Mouse (Mus musculus): ENCODE results near the gene Lrrc28. TPM values are rescaled to one million over a fixed set of nuclear protein-coding genes. Genes with fewer than 3 reads are reported as not detected.
A peak's percentile ranks its signal among the peaks of the same experiment; 100 is the strongest.

Gene Lrrc28
- polyA plus RNA-seq, 2 experiments, result 22.1 to 26.3 TPM

DNA sequence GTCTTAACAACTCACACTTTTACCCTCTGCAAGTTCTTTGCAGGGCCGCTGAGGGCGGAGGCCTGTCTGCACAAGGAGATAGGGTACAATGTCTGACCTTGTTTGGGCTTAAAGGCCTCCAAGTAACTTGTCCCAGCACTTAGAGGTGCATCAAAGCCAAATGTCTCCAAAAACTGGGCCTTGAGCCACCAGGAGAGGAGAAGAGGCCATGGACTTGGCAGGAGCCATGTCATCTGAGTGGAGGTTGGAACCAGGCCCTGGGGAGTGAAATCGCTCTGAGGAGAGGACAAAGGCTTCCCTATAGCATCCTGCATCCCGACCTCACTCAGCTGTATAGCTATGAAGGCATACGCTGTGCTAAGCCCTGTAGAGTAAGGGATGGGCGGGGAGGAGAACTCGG lies 145.6 kb downstream of the Lrrc28 start:
- H3K9ac ChIP-seq (ENCODE audit: low read depth, low read length, severe bottlenecking), result no peak overlapping the region
- H3K27ac ChIP-seq (replicated peaks; ENCODE audit: low read depth, low read length), result no peak overlapping the region
- WGBS, result 85% methylated on average over 7 of the region's 7 CpGs
- H3K9me3 ChIP-seq (ENCODE audit: control insufficient read depth, low read length), result no peaks in the 10 kb centered on the region
- H3K4me2 ChIP-seq (replicated peaks; ENCODE audit: low read depth, low read length, severe bottlenecking), result no peak overlapping the region
- peaks cover 19% of the 10 kb centered on the region for H3K4me1 ChIP-seq (ENCODE audit: control insufficient read depth, insufficient read depth, low read length)
- DNase-seq (ENCODE audit: low spot score) (no peak), ATAC-seq (ENCODE audit: low FRiP score, low read depth) (no peak)
- no peak for TF ChIP-seq POLR2A (IDR thresholded peaks at IDR 0.05; ENCODE audit: borderline replicate concordance, extremely low read depth, insufficient read depth, insufficient read length)
- no peaks in the 10 kb centered on the region for H3K27me3 ChIP-seq (ENCODE audit: control insufficient read depth, insufficient read depth, low read length)
- H3K36me3 ChIP-seq (ENCODE audit: control insufficient read depth, insufficient read depth, low read length), result no peaks in the 10 kb centered on the region
- H3K4me3 ChIP-seq (replicated peaks; ENCODE audit: low read length), result no peak overlapping the region

DNA sequence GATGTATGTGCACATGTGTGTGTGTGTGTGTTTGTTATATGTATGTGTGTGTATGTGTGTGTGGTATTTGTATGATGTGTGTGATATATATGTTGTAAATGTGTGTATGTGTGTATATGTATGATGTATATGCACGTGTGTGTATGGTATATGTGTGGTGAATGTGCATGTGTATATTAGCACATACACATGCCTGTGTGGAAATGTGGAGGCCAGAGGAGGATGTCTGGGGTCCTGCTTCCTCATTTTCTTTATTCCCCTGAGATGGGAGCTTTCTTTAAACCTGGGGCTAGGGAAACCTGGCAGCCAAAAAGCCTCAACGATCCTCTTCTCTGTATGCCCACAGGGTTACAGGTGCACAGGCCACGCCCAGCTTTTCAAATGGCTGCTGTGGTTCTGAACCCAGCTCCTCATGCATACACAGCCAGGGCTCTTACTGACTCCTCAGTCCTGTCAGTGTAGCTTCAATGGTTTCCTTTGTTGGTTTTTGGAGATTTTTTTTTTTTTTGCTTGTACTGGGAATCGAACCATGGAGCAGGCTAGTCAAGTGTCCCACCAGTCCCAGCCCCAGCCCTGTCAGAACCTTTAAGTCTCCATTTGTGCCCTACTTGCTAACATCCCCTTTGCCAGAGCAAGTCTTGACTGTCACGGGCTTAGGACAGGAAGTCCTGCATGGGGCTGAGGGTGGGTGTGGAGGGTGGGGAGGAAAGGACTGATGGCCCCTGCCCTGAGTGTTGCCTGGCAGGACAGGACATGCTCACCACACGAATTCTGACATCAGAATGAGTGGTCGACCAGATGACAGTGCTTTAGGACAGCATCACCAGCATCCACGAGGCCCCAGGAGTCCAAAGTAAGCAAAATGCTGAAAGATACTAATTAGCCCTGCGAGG lies 151.0 kb downstream of the Lrrc28 start:
- no peak overlapping the region for H3K4me2 ChIP-seq (replicated peaks; ENCODE audit: low read depth, low read length, severe bottlenecking)
- no peak overlapping the region for H3K27ac ChIP-seq (replicated peaks; ENCODE audit: low read depth, low read length)
- no peak overlapping the region for H3K9ac ChIP-seq (ENCODE audit: low read depth, low read length, severe bottlenecking)
- no peaks in the 10 kb centered on the region for H3K36me3 ChIP-seq (ENCODE audit: control insufficient read depth, insufficient read depth, low read length)
- no peak for ATAC-seq (ENCODE audit: low FRiP score, low read depth)
- no peak overlapping the region for H3K4me3 ChIP-seq (replicated peaks; ENCODE audit: low read length)
- TF ChIP-seq POLR2A (IDR thresholded peaks at IDR 0.05; ENCODE audit: borderline replicate concordance, extremely low read depth, insufficient read depth, insufficient read length), result no peak
- H3K27me3 ChIP-seq (ENCODE audit: control insufficient read depth, insufficient read depth, low read length), result no peaks in the 10 kb centered on the region
- H3K4me1 ChIP-seq (ENCODE audit: control insufficient read depth, insufficient read depth, low read length), result no peaks in the 10 kb centered on the region
- no peaks in the 10 kb centered on the region for H3K9me3 ChIP-seq (ENCODE audit: control insufficient read depth, low read length)
- WGBS, result 62% methylated on average over 8 of the region's 9 CpGs
- DNase-seq (ENCODE audit: low spot score), result no peak

DNA sequence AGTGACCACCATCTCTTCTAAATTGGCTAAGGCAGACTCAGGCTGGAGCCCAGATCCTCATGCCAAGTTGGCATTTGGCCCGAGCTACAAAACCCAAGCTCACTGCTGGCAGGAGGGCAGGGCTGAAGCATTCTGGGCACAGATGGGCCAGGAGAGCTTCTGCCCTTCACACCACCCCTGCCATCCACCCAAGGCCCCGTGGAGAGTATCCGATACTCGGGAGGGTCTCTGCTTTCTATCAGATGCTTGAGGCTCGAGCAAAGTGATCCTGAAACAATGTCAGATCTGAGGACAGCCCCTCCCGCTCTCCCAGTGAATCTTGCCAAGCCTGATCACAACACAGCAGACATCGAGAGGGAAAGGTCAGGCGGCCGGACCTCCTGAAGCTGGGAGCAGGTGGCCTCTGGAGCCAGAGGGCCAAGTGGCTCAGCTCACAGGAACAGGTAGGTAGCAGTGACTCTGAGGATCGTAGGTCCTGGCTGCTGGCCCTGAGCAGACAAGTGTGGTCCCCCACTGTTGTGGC lies 157.1 kb downstream of the Lrrc28 start:
- no peak for TF ChIP-seq POLR2A (IDR thresholded peaks at IDR 0.05; ENCODE audit: borderline replicate concordance, extremely low read depth, insufficient read depth, insufficient read length)
- Histone ChIP-seq H3K4me2 (replicated peaks; ENCODE audit: low read depth, low read length, severe bottlenecking) (no peak overlapping the region), H3K27me3 (ENCODE audit: control insufficient read depth, insufficient read depth, low read length) (no peaks in the 10 kb centered on the region), H3K4me3 (replicated peaks; ENCODE audit: low read length) (no peak overlapping the region), H3K4me1 (ENCODE audit: control insufficient read depth, insufficient read depth, low read length) (peaks cover 20% of the 10 kb centered on the region; the same call in 1 of the 2 replicates), H3K9me3 (ENCODE audit: control insufficient read depth, low read length) (no peaks in the 10 kb centered on the region), H3K9ac (ENCODE audit: low read depth, low read length, severe bottlenecking) (no peak overlapping the region), H3K27ac (replicated peaks; ENCODE audit: low read depth, low read length) (no peak overlapping the region), H3K36me3 (ENCODE audit: control insufficient read depth, insufficient read depth, low read length) (no peaks in the 10 kb centered on the region)
- ATAC-seq (ENCODE audit: low FRiP score, low read depth) (no peak), DNase-seq (ENCODE audit: low spot score) (no peak)
- WGBS, result 76% methylated on average over 10 of the region's 10 CpGs

DNA sequence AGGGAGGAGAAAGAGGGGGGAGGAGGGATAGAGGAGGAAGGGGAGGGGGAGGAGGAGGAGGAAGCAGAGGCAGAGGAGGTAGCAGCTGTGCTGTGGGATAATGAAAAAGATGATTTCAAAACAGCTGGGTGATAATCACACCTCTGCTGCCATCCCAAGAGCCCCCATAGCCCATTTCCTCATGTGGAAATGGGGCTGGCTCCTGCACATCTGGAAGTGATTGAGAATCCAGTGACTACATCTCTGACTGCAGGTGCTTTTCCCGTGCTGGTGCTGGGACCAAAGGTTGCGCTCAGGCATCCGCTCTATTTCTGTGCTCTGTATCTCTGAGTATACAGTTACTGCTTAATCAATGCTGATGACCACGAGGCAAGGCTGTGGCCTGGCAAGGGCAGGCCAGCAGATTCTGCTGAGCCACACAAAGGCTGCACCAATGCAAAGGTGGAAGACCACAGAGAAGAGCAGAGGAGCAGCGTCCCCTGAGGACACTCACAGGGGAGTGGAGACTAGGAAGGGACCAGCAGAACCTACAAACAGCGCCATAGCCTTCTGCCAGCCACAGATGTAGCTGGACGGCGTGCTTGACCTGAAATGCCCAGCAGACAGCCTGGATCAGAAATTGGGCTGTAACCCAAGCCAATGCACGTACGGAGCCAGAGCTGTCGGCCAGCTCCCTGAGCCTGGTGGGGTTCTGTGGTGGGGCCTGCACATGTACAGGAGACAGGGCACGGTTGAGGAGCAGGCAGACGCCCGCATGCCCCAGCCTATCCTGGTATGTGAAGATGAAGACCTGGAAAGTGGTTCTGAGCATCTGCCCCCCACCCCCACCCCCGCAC lies 157.9 kb downstream of the Lrrc28 start:
- Histone ChIP-seq H3K27ac (replicated peaks; ENCODE audit: low read depth, low read length) (no peak overlapping the region), H3K36me3 (ENCODE audit: control insufficient read depth, insufficient read depth, low read length) (no peaks in the 10 kb centered on the region), H3K4me3 (replicated peaks; ENCODE audit: low read length) (no peak overlapping the region), H3K9me3 (ENCODE audit: control insufficient read depth, low read length) (no peaks in the 10 kb centered on the region), H3K27me3 (ENCODE audit: control insufficient read depth, insufficient read depth, low read length) (no peaks in the 10 kb centered on the region), H3K4me2 (replicated peaks; ENCODE audit: low read depth, low read length, severe bottlenecking) (no peak overlapping the region), H3K4me1 (ENCODE audit: control insufficient read depth, insufficient read depth, low read length) (peaks cover 28% of the 10 kb centered on the region), H3K9ac (ENCODE audit: low read depth, low read length, severe bottlenecking) (no peak overlapping the region)
- 49% methylated on average over 15 of the region's 15 CpGs for WGBS
- no peak for TF ChIP-seq POLR2A (IDR thresholded peaks at IDR 0.05; ENCODE audit: borderline replicate concordance, extremely low read depth, insufficient read depth, insufficient read length)
- peak; percentile 47 for DNase-seq (ENCODE audit: low spot score)
- ATAC-seq (ENCODE audit: low FRiP score, low read depth), result peak; percentile 58

DNA sequence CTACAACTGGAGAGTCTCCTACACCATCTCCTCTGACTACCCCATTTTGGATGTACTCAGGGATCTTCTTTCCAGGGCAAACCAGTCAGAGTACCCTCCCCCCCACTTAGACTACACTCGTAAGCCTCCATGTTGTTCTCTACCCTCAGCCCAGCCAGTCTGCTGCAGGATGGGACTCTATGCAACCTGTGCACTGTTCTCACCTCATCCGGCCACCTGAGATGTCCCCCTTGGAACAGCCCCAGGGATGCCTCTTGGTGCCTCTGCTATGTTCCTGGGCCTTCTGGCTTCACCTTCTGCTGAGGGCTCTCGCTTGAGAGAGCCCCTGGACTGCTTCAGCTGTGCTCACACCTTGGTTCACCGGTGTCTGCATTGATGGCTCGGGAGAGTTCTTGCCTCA lies 158.7 kb downstream of the Lrrc28 start:
- no peaks in the 10 kb centered on the region for H3K36me3 ChIP-seq (ENCODE audit: control insufficient read depth, insufficient read depth, low read length)
- H3K9me3 ChIP-seq (ENCODE audit: control insufficient read depth, low read length), result no peaks in the 10 kb centered on the region
- WGBS, result 66% methylated on average over 5 of the region's 5 CpGs
- ATAC-seq (ENCODE audit: low FRiP score, low read depth) (no peak), DNase-seq (ENCODE audit: low spot score) (no peak)
- no peak overlapping the region for H3K4me2 ChIP-seq (replicated peaks; ENCODE audit: low read depth, low read length, severe bottlenecking)
- no peak overlapping the region for H3K4me3 ChIP-seq (replicated peaks; ENCODE audit: low read length)
- H3K9ac ChIP-seq (ENCODE audit: low read depth, low read length, severe bottlenecking), result no peak overlapping the region
- no peak for TF ChIP-seq POLR2A (IDR thresholded peaks at IDR 0.05; ENCODE audit: borderline replicate concordance, extremely low read depth, insufficient read depth, insufficient read length)
- H3K27me3 ChIP-seq (ENCODE audit: control insufficient read depth, insufficient read depth, low read length), result no peaks in the 10 kb centered on the region
- H3K4me1 ChIP-seq (ENCODE audit: control insufficient read depth, insufficient read depth, low read length), result peaks cover 28% of the 10 kb centered on the region
- H3K27ac ChIP-seq (replicated peaks; ENCODE audit: low read depth, low read length), result no peak overlapping the region

Data from limb, embryonic 14.5 days (tissue).